Mouse (Mus musculus) hindbrain, embryonic 12.5 days (tissue): ENCODE results near the gene Agmo. TPM values are rescaled to one million over a fixed set of nuclear protein-coding genes. Genes with fewer than 3 reads are reported as not detected.

ENCODE experiments used
- ATAC-seq: fragments of 200-750 bp; cut with Nextera tagmentation; 2 replicates; pipeline ENCODE4 v1.8.0; 2017; ENCODE audit warnings: moderate TSS enrichment; ENCODE audit not compliant: low FRiP score
- H3K27ac ChIP-seq: fragments of 300-500 bp; sonication (generic); 2 replicates; pipeline ENCODE4 v1.5.1; 2016; ENCODE audit warnings: mild to moderate bottlenecking
- H3K27me3 ChIP-seq: fragments of 300-500 bp; sonication (generic); 2 replicates; pipeline ENCODE4 v1.6.1; 2016; ENCODE audit warnings: mild to moderate bottlenecking
- H3K36me3 ChIP-seq: fragments of 300-500 bp; sonication (generic); 2 replicates; pipeline ENCODE4 v1.6.1; 2016; ENCODE audit warnings: mild to moderate bottlenecking
- H3K4me1 ChIP-seq: fragments of 300-500 bp; sonication (generic); 2 replicates; pipeline ENCODE4 v1.6.1; 2016
- H3K4me2 ChIP-seq: fragments of 300-500 bp; sonication (generic); replicated peaks from 2 replicates; pipeline ENCODE4 v1.6.1; 2016; ENCODE audit warnings: mild to moderate bottlenecking
- H3K4me3 ChIP-seq: fragments of 300-500 bp; sonication (generic); 2 replicates; pipeline ENCODE4 v1.5.1; 2016; ENCODE audit warnings: mild to moderate bottlenecking
- H3K9ac ChIP-seq: fragments of 300-500 bp; sonication (generic); 2 replicates; pipeline ENCODE4 v1.6.1; 2016; ENCODE audit warnings: mild to moderate bottlenecking, moderate library complexity
- H3K9me3 ChIP-seq: fragments of 300-500 bp; sonication (generic); replicated peaks from 2 replicates; pipeline ENCODE4 v1.6.1; 2016; ENCODE audit warnings: mild to moderate bottlenecking
- WGBS: fragments of 180-500 bp; shearing (Covaris S2); methylation state at CpG from one replicate; pipeline ENCODE4 v1.1.7; 2016; 5-methylcytosine and 5-hydroxymethylcytosine counted together
- polyA plus RNA-seq: library from polyadenylated mRNA; unstranded; fragments of >200 nt; fragmentation: Nextera tagmentation; extraction: Ambion mirVana; gene quantifications from 2 replicates; pipeline ENCODE4 v1.2.1, GENCODE M21; 2016

Agmo gene
- polyA plus RNA-seq, result 0.43 and 0.87 TPM in 2 replicates

- Histone ChIP-seq H3K9me3 (no peaks in the 10 kb centered on the region), H3K27me3 (no peaks in the 10 kb centered on the region), H3K4me2 (no peak within 1 kb of the TSS), H3K4me3 (no peak within 1 kb of the TSS), H3K27ac (no peak within 1 kb of the TSS), H3K4me1 (no peaks in the 10 kb centered on the region), H3K36me3 (no peaks in the 10 kb centered on the region), H3K9ac (no peak within 1 kb of the TSS)
- 63% methylated on average over 4 of the region's 4 CpGs for WGBS
- ATAC-seq, result no peak
Measured at GRCm38 (mm10) chr12:37241566-37242021, at the start of gene Agmo. TSS of gene Agmo (plus strand) at chr12:37241641.

GRCm38 (mm10) chr12:37231119-37231518 lies 10.3 kb upstream of the Agmo start:
- Histone ChIP-seq H3K9ac (no peak overlapping the region), H3K27me3 (no peaks in the 10 kb centered on the region), H3K4me1 (no peaks in the 10 kb centered on the region), H3K36me3 (no peaks in the 10 kb centered on the region), H3K4me2 (no peak overlapping the region), H3K4me3 (no peak overlapping the region), H3K27ac (no peak overlapping the region), H3K9me3 (no peaks in the 10 kb centered on the region)
- no peak for ATAC-seq
- WGBS, result 87% methylated on average over 1 of the region's 1 CpGs

GRCm38 (mm10) chr12:37240975-37241565 lies 371 bp upstream of the Agmo start:
- 77% methylated on average over 5 of the region's 5 CpGs for WGBS

GRCm38 (mm10) chr12:37242484-37242883 lies 1.0 kb downstream of the Agmo start:
- WGBS, result 84% methylated on average over 3 of the region's 3 CpGs
- no peak overlapping the region for H3K27ac ChIP-seq
- H3K9me3 ChIP-seq, result no peaks in the 10 kb centered on the region
- ATAC-seq, result no peak
- H3K4me2 ChIP-seq, result no peak overlapping the region
- no peaks in the 10 kb centered on the region for H3K4me1 ChIP-seq
- no peaks in the 10 kb centered on the region for H3K36me3 ChIP-seq
- H3K27me3 ChIP-seq, result no peaks in the 10 kb centered on the region
- no peak overlapping the region for H3K4me3 ChIP-seq
- H3K9ac ChIP-seq, result no peak overlapping the region

More at GRCm38 (mm10) chr12:37240975-37241565, 371 bp upstream of the Agmo start:
- Histone ChIP-seq H3K27me3 (no peaks in the 10 kb centered on the region), H3K4me1 (no peaks in the 10 kb centered on the region), H3K4me2 (no peak overlapping the region), H3K36me3 (no peaks in the 10 kb centered on the region), H3K27ac (no peak overlapping the region), H3K9ac (no peak overlapping the region), H3K9me3 (no peaks in the 10 kb centered on the region), H3K4me3 (no peak overlapping the region)
- ATAC-seq, result no peak

- Histone ChIP-seq H3K9ac (no peak overlapping the region), H3K4me1 (no peaks in the 10 kb centered on the region), H3K36me3 (no peaks in the 10 kb centered on the region), H3K4me3 (no peak overlapping the region), H3K9me3 (no peaks in the 10 kb centered on the region), H3K27ac (no peak overlapping the region), H3K27me3 (no peaks in the 10 kb centered on the region), H3K4me2 (no peak overlapping the region)
- WGBS, result 96% methylated on average over 1 of the region's 1 CpGs
- ATAC-seq, result no peak
Measured at GRCm38 (mm10) chr12:37244876-37245275, 3.4 kb downstream of the Agmo start.

GRCm38 (mm10) chr12:37251688-37252087 lies 10.2 kb downstream of the Agmo start:
- no peak overlapping the region for H3K27ac ChIP-seq
- no peaks in the 10 kb centered on the region for H3K9me3 ChIP-seq
- 94% methylated on average over 5 of the region's 5 CpGs for WGBS
- no peaks in the 10 kb centered on the region for H3K4me1 ChIP-seq
- H3K4me2 ChIP-seq, result no peak overlapping the region
- ATAC-seq, result no peak
- H3K27me3 ChIP-seq, result no peaks in the 10 kb centered on the region
- H3K4me3 ChIP-seq, result no peak overlapping the region
- no peaks in the 10 kb centered on the region for H3K36me3 ChIP-seq
- no peak overlapping the region for H3K9ac ChIP-seq

GRCm38 (mm10) chr12:37257099-37257498 lies 15.7 kb downstream of the Agmo start:
- H3K9me3 ChIP-seq, result no peaks in the 10 kb centered on the region
- H3K4me2 ChIP-seq, result no peak overlapping the region
- ATAC-seq, result no peak
- no peaks in the 10 kb centered on the region for H3K36me3 ChIP-seq
- WGBS, result 77% methylated on average over 2 of the region's 2 CpGs
- H3K27ac ChIP-seq, result no peak overlapping the region
- H3K4me1 ChIP-seq, result no peaks in the 10 kb centered on the region
- H3K4me3 ChIP-seq, result no peak overlapping the region
- H3K9ac ChIP-seq, result no peak overlapping the region
- no peaks in the 10 kb centered on the region for H3K27me3 ChIP-seq

- Histone ChIP-seq H3K9me3 (no peaks in the 10 kb centered on the region), H3K4me3 (no peak overlapping the region), H3K4me2 (no peak overlapping the region), H3K9ac (no peak overlapping the region), H3K4me1 (no peaks in the 10 kb centered on the region), H3K36me3 (no peaks in the 10 kb centered on the region), H3K27me3 (no peaks in the 10 kb centered on the region), H3K27ac (no peak overlapping the region)
- ATAC-seq, result no peak
Measured at GRCm38 (mm10) chr12:37259771-37260528, 18.5 kb downstream of the Agmo start.

GRCm38 (mm10) chr12:37263685-37264084 lies 22.2 kb downstream of the Agmo start:
- ATAC-seq, result no peak
- H3K27ac ChIP-seq, result no peak overlapping the region
- 79% methylated on average over 3 of the region's 3 CpGs for WGBS
- no peak overlapping the region for H3K4me2 ChIP-seq
- no peak overlapping the region for H3K9ac ChIP-seq
- no peaks in the 10 kb centered on the region for H3K27me3 ChIP-seq
- no peaks in the 10 kb centered on the region for H3K4me1 ChIP-seq
- no peak overlapping the region for H3K4me3 ChIP-seq
- H3K9me3 ChIP-seq, result no peaks in the 10 kb centered on the region
- H3K36me3 ChIP-seq, result no peaks in the 10 kb centered on the region

GRCm38 (mm10) chr12:37268636-37269152 lies 27.3 kb downstream of the Agmo start:
- WGBS, result 75% methylated on average over 6 of the region's 6 CpGs
- Histone ChIP-seq H3K27ac (no peak overlapping the region), H3K4me3 (no peak overlapping the region), H3K36me3 (no peaks in the 10 kb centered on the region), H3K9ac (no peak overlapping the region), H3K27me3 (no peaks in the 10 kb centered on the region), H3K9me3 (no peaks in the 10 kb centered on the region), H3K4me2 (no peak overlapping the region), H3K4me1 (no peaks in the 10 kb centered on the region)
- ATAC-seq, result no peak

- Histone ChIP-seq H3K27me3 (no peaks in the 10 kb centered on the region), H3K27ac (no peak overlapping the region), H3K4me3 (no peak overlapping the region), H3K4me1 (no peaks in the 10 kb centered on the region), H3K36me3 (no peaks in the 10 kb centered on the region), H3K9ac (no peak overlapping the region), H3K4me2 (no peak overlapping the region), H3K9me3 (no peaks in the 10 kb centered on the region)
- ATAC-seq, result no peak
- WGBS, result 87% methylated on average over 3 of the region's 3 CpGs
Measured at GRCm38 (mm10) chr12:37272660-37273059, 31.2 kb downstream of the Agmo start.

GRCm38 (mm10) chr12:37273964-37274657 lies 32.7 kb downstream of the Agmo start:
- Histone ChIP-seq H3K4me1 (no peaks in the 10 kb centered on the region), H3K4me3 (no peak overlapping the region), H3K4me2 (no peak overlapping the region), H3K27me3 (no peaks in the 10 kb centered on the region), H3K36me3 (no peaks in the 10 kb centered on the region), H3K9ac (no peak overlapping the region), H3K27ac (no peak overlapping the region), H3K9me3 (no peaks in the 10 kb centered on the region)
- 86% methylated on average over 5 of the region's 5 CpGs for WGBS
- no peak for ATAC-seq
